Mouse (Mus musculus) forebrain, embryonic 12.5 days (tissue): ENCODE results near the gene Rasa3. TPM values are rescaled to one million over a fixed set of nuclear protein-coding genes. Genes with fewer than 3 reads are reported as not detected.

ENCODE experiments used
- ATAC-seq: fragments of 200-750 bp; cut with Nextera tagmentation; 2 replicates; pipeline ENCODE4 v1.8.0; 2017; ENCODE audit warnings: moderate TSS enrichment; ENCODE audit not compliant: low FRiP score
- H3K27ac ChIP-seq: fragments of 300-500 bp; sonication (generic); 2 replicates; pipeline ENCODE4 v1.5.1; 2016; ENCODE audit warnings: mild to moderate bottlenecking
- H3K27me3 ChIP-seq: fragments of 300-500 bp; sonication (generic); 2 replicates; pipeline ENCODE4 v1.6.1; 2016; ENCODE audit warnings: mild to moderate bottlenecking
- H3K36me3 ChIP-seq: fragments of 300-500 bp; sonication (generic); replicated peaks from 2 replicates; pipeline ENCODE4 v1.6.1; 2016; ENCODE audit warnings: mild to moderate bottlenecking
- H3K4me1 ChIP-seq: fragments of 300-500 bp; sonication (generic); 2 replicates; pipeline ENCODE4 v1.6.1; 2016
- H3K4me2 ChIP-seq: fragments of 300-500 bp; sonication (generic); 2 replicates; pipeline ENCODE4 v1.6.1; 2016; ENCODE audit warnings: mild to moderate bottlenecking, moderate library complexity
- H3K4me3 ChIP-seq: fragments of 300-500 bp; sonication (generic); replicated peaks from 2 replicates; pipeline ENCODE4 v1.5.1; 2016; ENCODE audit warnings: mild to moderate bottlenecking
- H3K9ac ChIP-seq: fragments of 300-500 bp; sonication (generic); 2 replicates; pipeline ENCODE4 v1.6.1; 2016; ENCODE audit warnings: mild to moderate bottlenecking
- H3K9me3 ChIP-seq: fragments of 300-500 bp; sonication (generic); 2 replicates; pipeline ENCODE4 v1.6.1; 2016
- WGBS: fragments of 180-500 bp; shearing (Covaris S2); methylation state at CpG from one replicate; pipeline ENCODE4 v1.1.7; 2016; 5-methylcytosine and 5-hydroxymethylcytosine counted together
- polyA plus RNA-seq: library from polyadenylated mRNA; unstranded; fragments of >200 nt; fragmentation: Nextera tagmentation; extraction: Ambion mirVana; gene quantifications from 2 replicates; pipeline ENCODE4 v1.2.1, GENCODE M21; 2016

The Rasa3 gene
- polyA plus RNA-seq, 1 experiment from 2014 or later: 24.6 TPM

- H3K27ac ChIP-seq: peak overlapping the region; percentile 87
- H3K4me2 ChIP-seq: peak overlapping the region; percentile 85
- no peaks in the 10 kb centered on the region for H3K36me3 ChIP-seq
- H3K4me1 ChIP-seq: peaks cover 36% of the 10 kb centered on the region
- H3K9me3 ChIP-seq: no peaks in the 10 kb centered on the region
- H3K9ac ChIP-seq: peak overlapping the region; percentile 78
- under 1% methylated on average over 47 of the region's 47 CpGs for WGBS
- H3K4me3 ChIP-seq: peak overlapping the region; percentile 72
- ATAC-seq: peak; percentile 75
- peaks cover 18% of the 10 kb centered on the region for H3K27me3 ChIP-seq
Observed at GRCm38 (mm10) chr8:13676701-13677412, 546 bp downstream of the Rasa3 start.

- H3K36me3 ChIP-seq: no peaks in the 10 kb centered on the region
- H3K4me2 ChIP-seq: peak overlapping the region; percentile 85
- no peak for ATAC-seq
- H3K9ac ChIP-seq: peak overlapping the region; percentile 78
- H3K4me1 ChIP-seq: peaks cover 36% of the 10 kb centered on the region
- H3K27ac ChIP-seq: peak overlapping the region; percentile 87; the same call in 1 of the 2 replicates
- peak overlapping the region; percentile 72 for H3K4me3 ChIP-seq
- H3K9me3 ChIP-seq: no peaks in the 10 kb centered on the region
- 2% methylated on average over 12 of the region's 12 CpGs for WGBS
- H3K27me3 ChIP-seq: peaks cover 18% of the 10 kb centered on the region
Observed at GRCm38 (mm10) chr8:13676302-13676700, 1.1 kb downstream of the Rasa3 start.

- 56% methylated on average over 8 of the region's 8 CpGs for WGBS
- H3K36me3 ChIP-seq: no peaks in the 10 kb centered on the region
- H3K9me3 ChIP-seq: no peaks in the 10 kb centered on the region
- peak overlapping the region; percentile 78; the same call in 1 of the 2 replicates for H3K9ac ChIP-seq
- H3K4me3 ChIP-seq: peak overlapping the region; percentile 72
- no peak for ATAC-seq
- peaks cover 36% of the 10 kb centered on the region for H3K4me1 ChIP-seq
- H3K27ac ChIP-seq: 0 out of 2 replicates have a peak overlapping the region, but pooled peaks have one; percentile 87
- peak overlapping the region; percentile 85 for H3K4me2 ChIP-seq
- H3K27me3 ChIP-seq: peaks cover 18% of the 10 kb centered on the region
Observed at GRCm38 (mm10) chr8:13675524-13675923, 1.9 kb downstream of the Rasa3 start.

- Histone ChIP-seq H3K4me3 (peak overlapping the region; percentile 72; the same call in 1 of the 2 replicates), H3K4me2 (peak overlapping the region; percentile 85), H3K4me1 (peaks cover 36% of the 10 kb centered on the region), H3K27ac (no peak overlapping the region), H3K27me3 (peaks cover 18% of the 10 kb centered on the region), H3K9ac (0 out of 2 replicates have a peak overlapping the region, but pooled peaks have one; percentile 78), H3K36me3 (no peaks in the 10 kb centered on the region), H3K9me3 (no peaks in the 10 kb centered on the region)
- ATAC-seq: no peak
- 86% methylated on average over 4 of the region's 4 CpGs for WGBS
Observed at GRCm38 (mm10) chr8:13675121-13675520, 2.3 kb downstream of the Rasa3 start.

GRCm38 (mm10) chr8:13674294-13675010 lies 3.0 kb downstream of the Rasa3 start:
- H3K4me3 ChIP-seq: no peak overlapping the region
- ATAC-seq: no peak
- WGBS: 68% methylated on average over 12 of the region's 12 CpGs

GRCm38 (mm10) chr8:13673215-13673614 lies 4.2 kb downstream of the Rasa3 start:
- H3K4me3 ChIP-seq: no peak overlapping the region
- ATAC-seq: no peak
- no peaks in the 10 kb centered on the region for H3K9me3 ChIP-seq
- H3K36me3 ChIP-seq: no peaks in the 10 kb centered on the region
- WGBS: 74% methylated on average over 4 of the region's 4 CpGs
- no peak overlapping the region for H3K9ac ChIP-seq
- no peak overlapping the region for H3K27ac ChIP-seq
- H3K4me2 ChIP-seq: no peak overlapping the region
- H3K4me1 ChIP-seq: peaks cover 32% of the 10 kb centered on the region
- peaks cover 2% of the 10 kb centered on the region for H3K27me3 ChIP-seq

More at GRCm38 (mm10) chr8:13674294-13675010, 3.0 kb downstream of the Rasa3 start:
- H3K9me3 ChIP-seq: no peaks in the 10 kb centered on the region
- peaks cover 14% of the 10 kb centered on the region for H3K27me3 ChIP-seq
- no peaks in the 10 kb centered on the region for H3K36me3 ChIP-seq
- H3K27ac ChIP-seq: no peak overlapping the region
- H3K4me1 ChIP-seq: peaks cover 36% of the 10 kb centered on the region
- no peak overlapping the region for H3K9ac ChIP-seq
- H3K4me2 ChIP-seq: no peak overlapping the region

- Histone ChIP-seq H3K4me3 (no peak overlapping the region), H3K36me3 (no peaks in the 10 kb centered on the region), H3K9ac (no peak overlapping the region), H3K27me3 (no peaks in the 10 kb centered on the region), H3K27ac (no peak overlapping the region), H3K4me2 (no peak overlapping the region), H3K9me3 (no peaks in the 10 kb centered on the region), H3K4me1 (peaks cover 27% of the 10 kb centered on the region)
- WGBS: 94% methylated on average over 10 of the region's 10 CpGs
- ATAC-seq: no peak
Observed at GRCm38 (mm10) chr8:13671246-13672003, 6.0 kb downstream of the Rasa3 start.

- no peak overlapping the region for H3K4me3 ChIP-seq
- H3K27me3 ChIP-seq: no peaks in the 10 kb centered on the region
- ATAC-seq: no peak
- H3K4me1 ChIP-seq: peaks cover 13% of the 10 kb centered on the region
- no peaks in the 10 kb centered on the region for H3K36me3 ChIP-seq
- H3K9ac ChIP-seq: no peak overlapping the region
- H3K9me3 ChIP-seq: no peaks in the 10 kb centered on the region
- no peak overlapping the region for H3K4me2 ChIP-seq
- WGBS: 86% methylated on average over 17 of the region's 17 CpGs
- no peak overlapping the region for H3K27ac ChIP-seq
Observed at GRCm38 (mm10) chr8:13670011-13670471, 7.4 kb downstream of the Rasa3 start.

GRCm38 (mm10) chr8:13668367-13668766 lies 9.0 kb downstream of the Rasa3 start:
- H3K4me3 ChIP-seq: no peak overlapping the region
- H3K27ac ChIP-seq: no peak overlapping the region
- ATAC-seq: no peak
- WGBS: 82% methylated on average over 10 of the region's 10 CpGs
- H3K36me3 ChIP-seq: no peaks in the 10 kb centered on the region
- H3K9me3 ChIP-seq: no peaks in the 10 kb centered on the region
- H3K9ac ChIP-seq: no peak overlapping the region
- H3K4me2 ChIP-seq: no peak overlapping the region
- peaks cover 3% of the 10 kb centered on the region for H3K4me1 ChIP-seq
- H3K27me3 ChIP-seq: no peaks in the 10 kb centered on the region

- H3K4me1 ChIP-seq: no peaks in the 10 kb centered on the region; the same call in 1 of the 2 replicates
Observed at GRCm38 (mm10) chr8:13667917-13668316, 9.5 kb downstream of the Rasa3 start.

GRCm38 (mm10) chr8:13665944-13666343 lies 11.5 kb downstream of the Rasa3 start:
- no peak overlapping the region for H3K4me2 ChIP-seq
- 90% methylated on average over 8 of the region's 8 CpGs for WGBS
- H3K36me3 ChIP-seq: no peaks in the 10 kb centered on the region
- ATAC-seq: no peak
- H3K4me3 ChIP-seq: no peak overlapping the region
- no peaks in the 10 kb centered on the region; the same call in 1 of the 2 replicates for H3K4me1 ChIP-seq
- H3K27ac ChIP-seq: no peak overlapping the region
- no peaks in the 10 kb centered on the region for H3K27me3 ChIP-seq
- no peak overlapping the region for H3K9ac ChIP-seq
- H3K9me3 ChIP-seq: no peaks in the 10 kb centered on the region

More at GRCm38 (mm10) chr8:13667917-13668316, 9.5 kb downstream of the Rasa3 start:
- no peak for ATAC-seq
- Histone ChIP-seq H3K27me3 (no peaks in the 10 kb centered on the region), H3K36me3 (no peaks in the 10 kb centered on the region), H3K4me3 (no peak overlapping the region), H3K9me3 (no peaks in the 10 kb centered on the region), H3K4me2 (no peak overlapping the region), H3K9ac (no peak overlapping the region), H3K27ac (0 out of 2 replicates have a peak overlapping the region, but pooled peaks have one; percentile 19)
- WGBS: 85% methylated on average over 4 of the region's 4 CpGs

GRCm38 (mm10) chr8:13665538-13665937 lies 11.9 kb downstream of the Rasa3 start:
- no peak overlapping the region for H3K4me2 ChIP-seq
- no peaks in the 10 kb centered on the region for H3K36me3 ChIP-seq
- H3K27me3 ChIP-seq: no peaks in the 10 kb centered on the region
- H3K4me3 ChIP-seq: no peak overlapping the region
- WGBS: 79% methylated on average over 4 of the region's 4 CpGs
- no peaks in the 10 kb centered on the region for H3K9me3 ChIP-seq
- H3K4me1 ChIP-seq: no peaks in the 10 kb centered on the region
- no peak for ATAC-seq
- H3K9ac ChIP-seq: no peak overlapping the region
- no peak overlapping the region for H3K27ac ChIP-seq
